Mouse (Mus musculus): Measurements from ENCODE around the gene Dusp5.
"Not testable (repeated sequence)": the region's sequence is repeated elsewhere in the genome, so short reads cannot be mapped to it uniquely, and the experiment has no call there.

The Dusp5 gene

DNA sequence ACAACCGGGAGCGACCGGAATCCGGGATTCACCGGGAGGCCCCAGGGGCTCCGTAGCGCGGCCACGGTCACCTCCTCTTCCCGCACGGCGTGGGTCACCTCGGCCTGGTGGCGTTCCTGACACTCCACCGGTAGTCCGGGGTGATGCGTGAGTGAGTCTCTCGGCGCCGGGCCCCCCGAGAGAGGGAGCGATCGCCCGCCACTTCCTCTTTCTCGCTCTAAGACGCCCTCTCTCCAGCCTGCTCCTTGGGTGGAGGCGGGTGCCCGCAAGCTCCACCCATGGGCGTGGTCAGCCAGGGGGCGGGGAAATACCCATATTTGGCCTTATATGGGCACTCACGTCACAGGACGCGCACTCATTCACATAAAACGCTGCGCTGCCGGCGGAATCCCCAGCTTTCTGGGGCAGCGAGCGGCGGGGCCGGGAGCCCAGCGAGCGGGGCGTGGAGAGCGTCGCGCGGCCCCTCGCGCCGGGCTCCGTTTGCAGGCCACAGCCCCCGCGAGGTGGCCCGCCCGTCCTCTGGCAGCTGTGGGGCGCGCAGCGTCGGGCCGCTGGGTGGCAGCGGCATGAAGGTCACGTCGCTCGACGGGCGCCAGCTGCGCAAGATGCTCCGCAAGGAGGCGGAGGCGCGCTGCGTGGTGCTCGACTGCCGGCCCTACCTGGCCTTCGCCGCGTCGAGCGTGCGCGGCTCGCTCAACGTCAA lies at the start of gene Dusp5:
Dusp5 (plus strand) TSS at position 358 of the 703 bp plus-strand sequence.
- peak; percentile 89 for DNase-seq (ENCODE audit: low spot score)

DNA sequence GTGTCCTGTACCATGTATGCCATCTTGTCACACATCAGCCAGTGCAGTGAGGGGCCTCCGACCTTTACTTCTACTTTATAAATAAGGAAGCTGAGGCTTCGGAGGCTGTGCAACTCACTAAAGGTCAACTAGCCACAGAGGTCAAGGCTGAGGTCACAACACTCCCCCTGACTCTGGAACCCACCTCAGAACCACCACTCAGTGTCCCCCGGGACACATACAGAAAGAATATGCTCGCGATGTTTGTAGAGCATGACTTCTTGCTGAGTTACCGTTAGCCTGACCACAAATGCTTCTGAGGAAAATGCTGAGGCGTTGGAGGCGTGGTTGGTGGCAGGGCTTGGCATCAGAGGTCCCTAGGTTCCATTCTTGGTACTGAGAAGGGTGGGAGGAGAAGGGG lies 49.3 kb upstream of the Dusp5 start:
- no peak for DNase-seq (ENCODE audit: low spot score)

DNA sequence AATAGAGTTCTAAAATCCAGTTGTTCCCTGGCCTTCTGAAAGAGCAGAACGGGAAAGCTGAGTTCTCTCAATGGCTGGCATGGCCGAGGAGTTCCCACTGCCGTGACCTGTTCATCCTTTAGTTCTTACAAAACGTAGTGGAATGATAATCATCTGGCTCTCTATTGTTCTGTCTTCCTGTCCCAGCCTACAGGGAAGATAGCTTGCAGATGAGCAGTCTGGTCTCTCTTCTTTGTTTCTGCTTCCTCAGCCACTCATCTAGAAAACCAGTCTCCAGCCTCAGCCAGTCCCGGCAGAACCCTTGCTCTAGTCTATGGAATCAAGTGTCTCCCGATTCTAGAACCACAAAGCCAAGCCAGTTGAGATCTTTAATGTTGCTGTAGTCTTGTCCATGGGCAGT lies 46.8 kb upstream of the Dusp5 start:
- no peak for DNase-seq (ENCODE audit: low spot score)

DNA sequence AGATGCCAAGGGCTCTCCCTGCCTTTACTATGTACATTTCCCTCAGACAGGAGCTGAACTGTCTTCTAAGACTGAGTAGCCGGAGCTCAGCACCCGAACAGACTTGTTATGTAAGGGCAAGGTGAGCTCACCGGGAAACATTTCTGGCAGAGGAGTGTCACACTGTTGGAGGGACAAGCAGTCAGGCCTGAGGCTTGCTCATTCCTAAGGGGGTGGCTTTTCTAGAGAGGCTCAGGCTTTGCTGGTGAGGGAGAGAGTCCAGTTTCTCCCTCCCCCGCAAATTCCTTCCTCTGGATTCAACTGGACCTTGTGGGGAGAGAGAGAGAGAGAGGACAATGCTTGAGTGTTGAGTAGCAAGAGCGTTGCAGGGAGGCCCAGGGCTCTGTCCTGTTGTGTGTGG lies 46.4 kb upstream of the Dusp5 start:
- DNase-seq (ENCODE audit: low spot score): no peak

DNA sequence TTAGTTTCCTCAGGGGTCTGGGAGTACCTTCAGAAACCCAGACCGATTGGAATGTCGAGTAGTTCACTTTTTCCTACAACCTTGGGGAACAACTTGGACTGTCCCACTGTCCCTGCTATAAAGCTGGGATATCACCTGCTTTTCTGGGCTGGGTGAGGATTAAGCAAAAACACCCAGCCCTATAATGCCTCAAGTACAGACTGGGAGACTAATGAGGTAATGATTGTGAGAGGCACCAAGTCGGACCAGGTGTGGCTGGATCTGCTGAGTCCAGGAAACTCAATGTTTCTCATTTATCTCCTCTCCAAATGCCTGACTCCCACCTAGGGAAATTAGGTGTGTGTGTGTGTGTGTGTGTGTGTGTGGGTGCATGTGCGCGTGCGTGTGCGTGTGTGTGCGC lies 44.9 kb upstream of the Dusp5 start:
- DNase-seq (ENCODE audit: low spot score): no peak

DNA sequence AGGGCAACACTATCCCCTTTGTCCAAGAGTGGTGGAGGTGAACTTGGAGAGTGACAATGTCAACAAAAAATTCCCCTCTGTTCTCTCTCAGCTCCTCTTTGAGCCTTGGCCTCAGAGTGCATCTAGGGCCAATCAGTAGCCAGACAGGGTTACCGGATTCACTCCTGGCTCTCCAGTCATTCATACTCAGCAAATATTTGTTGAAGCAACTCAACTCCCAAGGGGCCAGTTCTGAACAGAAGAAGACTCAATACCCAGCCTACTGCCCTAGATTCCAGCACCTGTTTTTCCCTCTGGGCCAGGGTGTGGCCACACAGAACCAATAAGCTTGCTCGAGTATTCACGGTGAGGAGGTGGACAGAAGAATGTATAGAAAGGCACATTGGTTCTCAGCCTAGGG lies 44.0 kb upstream of the Dusp5 start:
- no peak for DNase-seq (ENCODE audit: low spot score)

DNA sequence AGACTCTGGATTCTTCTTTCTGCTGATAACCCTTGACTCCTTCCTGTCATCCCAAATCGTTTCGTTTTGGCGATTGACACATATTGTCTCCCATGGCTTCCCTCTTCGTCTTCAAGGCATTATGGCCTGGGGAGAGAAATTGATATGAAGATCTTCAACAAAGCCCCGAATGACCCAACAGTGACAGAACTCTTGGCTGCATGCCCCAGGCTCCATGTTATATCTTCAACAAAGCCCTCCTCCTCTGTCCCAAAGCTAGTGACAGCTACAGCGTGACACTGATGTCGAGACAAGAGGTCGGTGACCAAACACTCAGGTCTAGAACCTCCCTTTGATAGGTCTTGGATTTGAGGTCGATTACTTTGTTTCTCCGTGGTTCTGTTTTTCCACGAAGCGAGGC lies 39.7 kb upstream of the Dusp5 start:
- no peak for DNase-seq (ENCODE audit: low spot score)

DNA sequence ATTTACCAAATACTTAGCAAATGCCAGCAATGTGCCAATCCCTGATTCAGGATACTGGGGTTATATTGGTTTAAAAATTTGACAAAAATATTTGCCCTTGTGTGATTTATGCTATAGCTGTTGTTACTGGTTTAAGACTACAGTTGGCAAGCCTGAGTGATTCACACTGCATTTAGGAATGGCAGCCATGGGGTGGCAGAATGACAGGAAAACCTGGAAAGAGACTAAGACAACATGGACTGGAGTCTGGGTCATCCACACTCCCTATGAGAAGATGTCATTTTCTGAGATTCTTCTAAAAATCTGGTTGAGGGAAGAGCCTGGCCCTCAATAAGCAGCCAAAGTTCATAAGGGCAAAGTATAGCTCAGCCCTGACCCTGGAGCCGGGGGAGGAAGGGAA lies 39.0 kb upstream of the Dusp5 start:
- no peak for DNase-seq (ENCODE audit: low spot score)

DNA sequence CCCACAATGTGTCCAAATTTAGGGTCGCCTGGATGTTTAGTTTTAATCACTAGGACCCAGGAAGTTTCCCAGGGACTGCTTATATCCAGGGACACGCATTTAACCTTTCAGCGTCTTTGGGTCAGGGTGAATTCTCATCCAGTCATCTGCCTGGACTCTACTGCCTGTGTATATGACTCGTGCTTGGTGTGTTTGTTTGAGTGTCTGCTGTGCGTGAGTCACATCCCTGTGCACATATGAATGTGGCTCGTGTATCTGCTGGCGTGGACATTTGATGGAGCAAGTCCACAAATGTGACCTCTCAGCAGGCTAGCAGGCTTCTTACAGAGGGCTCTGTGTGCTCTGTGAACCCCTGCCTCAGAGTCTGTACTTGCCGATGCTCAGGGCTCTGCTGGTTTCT lies 38.0 kb upstream of the Dusp5 start:
- no peak for DNase-seq (ENCODE audit: low spot score)

DNA sequence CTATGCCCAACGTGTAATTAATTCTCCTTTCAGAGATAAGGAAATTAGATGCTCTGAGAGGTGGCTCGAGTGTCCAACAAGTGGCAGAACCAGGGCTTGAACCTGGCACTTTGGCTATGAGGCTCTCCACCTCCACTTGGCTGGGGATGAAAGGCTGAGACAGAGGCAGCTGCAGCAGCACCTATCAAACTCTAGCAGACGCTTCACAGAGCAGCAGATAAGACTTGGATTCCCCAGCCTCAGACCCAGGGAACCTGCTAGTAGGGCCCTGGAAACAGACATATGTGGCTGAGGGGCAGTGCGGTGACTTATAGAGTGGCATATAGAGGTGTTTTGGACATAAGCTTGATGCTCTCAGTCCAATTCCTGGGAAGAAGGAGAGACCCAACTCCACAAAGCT lies 36.4 kb upstream of the Dusp5 start:
- DNase-seq (ENCODE audit: low spot score): no peak

DNA sequence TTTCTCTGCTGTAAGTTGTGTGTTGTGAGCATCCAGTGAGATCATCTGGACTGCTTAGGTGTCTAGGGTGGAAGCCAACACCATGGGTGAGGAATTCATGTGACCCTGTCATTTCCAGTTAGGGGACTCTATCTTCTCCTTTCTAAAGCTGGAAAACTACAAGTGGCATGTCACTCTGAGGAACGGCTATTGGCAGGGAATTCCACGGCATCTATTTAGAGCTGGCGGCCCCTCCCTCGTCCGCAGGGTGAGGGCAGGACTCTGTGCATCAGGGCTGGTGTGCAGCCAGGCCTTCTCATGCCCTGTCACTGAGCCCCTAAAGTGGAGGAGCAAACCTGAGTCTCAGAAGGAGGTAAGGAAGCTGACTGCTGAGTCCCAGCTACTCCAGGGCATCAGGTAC lies 35.0 kb upstream of the Dusp5 start:
- DNase-seq (ENCODE audit: low spot score): no peak

DNA sequence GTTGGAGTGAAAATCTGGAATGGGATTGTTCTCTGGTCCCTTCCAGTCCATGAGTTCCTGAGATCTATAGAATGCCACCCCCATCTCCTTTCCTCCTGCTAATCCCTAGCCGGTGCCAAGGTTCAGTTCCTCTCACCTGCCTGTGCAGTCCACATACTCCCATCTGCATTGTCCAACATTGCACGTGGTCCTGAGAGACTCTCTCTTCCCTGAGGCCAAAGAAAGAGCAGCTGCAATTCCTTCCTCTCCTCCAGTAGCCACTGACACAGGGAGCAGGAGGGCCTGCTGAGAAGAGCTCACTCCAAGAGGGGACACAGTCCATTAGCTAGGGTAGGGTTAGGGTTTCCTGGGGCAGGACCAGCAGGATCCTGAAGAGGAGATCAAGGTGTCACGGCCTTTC lies 31.0 kb upstream of the Dusp5 start:
- no peak for DNase-seq (ENCODE audit: low spot score)

DNA sequence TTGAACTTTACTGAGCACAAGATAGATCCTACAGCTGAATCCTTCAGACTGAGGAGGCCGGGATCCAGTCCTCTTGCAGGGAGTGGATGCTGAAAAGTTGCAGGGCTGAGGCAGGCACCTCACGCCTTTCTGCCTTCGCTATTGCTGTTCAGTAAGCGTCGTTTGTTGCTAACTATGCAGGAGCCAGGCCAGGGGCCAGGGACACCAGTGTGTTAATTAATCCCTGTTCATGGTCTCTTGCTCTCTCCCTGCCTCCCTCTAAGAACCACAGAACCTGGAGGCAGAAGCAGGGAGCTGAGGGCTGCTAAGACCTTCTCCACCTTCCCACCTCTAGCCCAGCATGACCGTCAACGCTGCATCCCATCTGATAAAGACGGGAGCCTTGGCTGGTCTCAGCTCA lies 29.9 kb upstream of the Dusp5 start:
- no peak for DNase-seq (ENCODE audit: low spot score)

DNA sequence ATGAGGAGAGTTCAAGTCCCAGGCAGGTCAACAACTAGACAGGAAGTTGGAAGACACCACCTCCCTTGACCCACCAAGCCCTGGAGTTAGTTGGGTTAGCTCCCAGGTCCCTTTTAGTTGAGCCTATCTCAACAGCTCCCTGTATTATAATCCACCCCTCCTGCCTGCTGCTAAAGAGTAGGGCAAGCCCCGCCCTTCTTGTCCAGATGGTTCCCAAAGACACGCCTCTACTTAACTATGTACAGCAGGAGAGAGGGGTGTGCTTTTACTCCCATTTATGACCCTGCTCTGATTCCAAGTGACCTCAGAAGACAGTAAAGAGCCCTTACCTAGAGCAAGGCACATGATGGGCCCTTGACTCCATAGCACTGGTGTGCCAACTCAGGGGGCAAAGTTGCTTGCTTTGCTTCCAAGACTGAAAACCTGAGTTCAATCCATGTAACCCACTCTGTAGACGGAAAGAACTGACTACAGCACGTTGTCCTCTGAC lies 29.4 kb upstream of the Dusp5 start:
- DNase-seq (ENCODE audit: low spot score): no peak

DNA sequence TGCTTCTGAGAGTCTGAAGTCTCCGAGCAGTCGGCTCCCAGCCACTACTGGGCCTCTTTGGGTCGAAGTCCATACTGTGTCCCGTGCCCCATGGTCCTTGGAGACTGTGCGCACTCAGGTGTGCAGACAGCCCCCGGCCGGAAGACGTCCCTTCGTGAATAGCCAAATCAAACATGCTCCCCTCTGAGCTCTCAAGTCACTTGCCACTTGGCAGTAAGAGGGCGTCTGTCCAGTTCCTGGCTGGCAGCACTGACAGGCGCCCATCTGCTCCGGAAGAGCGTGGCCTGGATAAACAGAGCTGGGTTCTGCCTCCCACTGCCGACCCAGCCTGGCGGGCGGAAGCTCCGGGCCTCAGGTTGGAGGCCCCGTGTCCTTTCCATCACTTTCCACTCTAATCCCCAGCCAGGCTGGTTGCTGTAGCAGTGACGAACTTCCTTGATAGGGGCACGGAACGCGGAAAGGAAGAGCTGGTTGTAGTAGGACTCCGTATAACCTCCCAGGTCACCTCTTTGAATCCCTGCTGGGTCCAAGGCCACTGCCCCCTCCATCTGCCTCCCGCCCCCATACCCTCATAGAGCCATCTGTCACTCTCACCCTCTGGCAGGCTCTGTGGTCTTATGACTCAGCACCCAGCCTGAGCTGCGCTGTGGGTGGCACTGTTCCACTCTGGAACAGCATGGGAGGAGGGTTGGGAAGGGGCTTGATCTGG lies 28.5 kb upstream of the Dusp5 start:
- DNase-seq (ENCODE audit: low spot score): no peak

DNA sequence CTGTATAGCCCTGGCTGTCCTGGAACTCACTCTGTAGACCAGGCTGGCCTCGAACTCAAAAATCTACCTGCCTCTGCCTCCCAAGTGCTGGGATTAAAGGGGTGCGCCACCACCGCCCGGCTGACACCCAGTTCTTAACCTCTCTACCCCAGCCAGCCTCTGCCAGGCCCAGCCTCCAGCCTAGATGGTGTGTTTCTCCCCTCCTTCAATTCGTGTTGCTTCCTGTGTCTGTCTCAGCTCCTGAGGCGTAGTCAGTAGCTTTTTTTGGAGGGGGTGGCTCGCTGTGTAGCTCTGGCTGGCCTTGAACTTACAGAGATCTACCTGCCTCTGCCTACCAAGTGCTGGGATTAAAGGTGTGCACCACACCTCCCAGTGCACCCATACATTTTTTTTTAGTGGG lies 27.7 kb upstream of the Dusp5 start:
- not testable (repeated sequence) for DNase-seq (ENCODE audit: low spot score)

DNA sequence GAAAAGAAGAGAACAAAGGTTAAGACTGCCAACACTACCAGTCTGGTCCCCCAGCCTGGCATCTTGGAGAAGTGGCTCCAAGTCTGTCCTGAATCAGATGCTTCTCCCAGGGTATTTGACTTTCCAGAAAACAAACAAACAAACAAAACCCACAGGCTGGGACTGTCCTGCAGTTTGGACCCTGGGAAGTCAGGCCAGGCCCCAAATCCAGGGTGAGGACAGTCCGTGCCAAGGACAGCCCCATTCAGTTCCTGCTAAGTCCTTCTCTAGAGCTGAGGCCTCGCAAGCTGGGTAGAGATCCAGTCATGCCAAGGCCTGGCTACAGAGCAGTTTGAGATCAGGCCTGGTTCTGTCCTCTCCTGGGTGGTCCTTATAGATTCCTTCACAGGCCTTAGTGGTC lies 27.1 kb upstream of the Dusp5 start:
- DNase-seq (ENCODE audit: low spot score): no peak

DNA sequence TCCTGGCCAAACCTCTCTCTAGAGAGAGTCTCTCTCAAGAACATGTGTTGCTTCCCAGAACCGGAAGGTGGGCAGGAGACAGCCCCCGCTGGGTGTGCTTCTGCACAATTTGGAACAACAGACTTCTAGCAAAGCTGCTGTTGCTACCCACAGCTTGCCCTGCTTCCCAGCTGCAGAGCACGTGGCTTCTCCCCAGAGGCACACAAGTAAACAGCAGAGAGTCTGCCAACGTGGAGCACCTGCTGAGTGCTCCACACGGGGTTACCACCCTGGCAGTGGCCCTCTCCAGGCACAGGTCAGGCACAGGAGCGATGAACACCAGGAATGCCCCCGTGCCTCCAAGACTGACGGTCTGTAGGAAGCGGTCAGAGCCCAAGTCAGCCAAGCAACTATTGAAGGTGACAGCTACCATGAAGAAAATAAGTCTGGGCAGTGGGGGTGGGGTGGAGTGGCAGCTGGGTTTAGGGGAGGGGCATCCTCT lies 26.0 kb upstream of the Dusp5 start:
- no peak for DNase-seq (ENCODE audit: low spot score)

DNA sequence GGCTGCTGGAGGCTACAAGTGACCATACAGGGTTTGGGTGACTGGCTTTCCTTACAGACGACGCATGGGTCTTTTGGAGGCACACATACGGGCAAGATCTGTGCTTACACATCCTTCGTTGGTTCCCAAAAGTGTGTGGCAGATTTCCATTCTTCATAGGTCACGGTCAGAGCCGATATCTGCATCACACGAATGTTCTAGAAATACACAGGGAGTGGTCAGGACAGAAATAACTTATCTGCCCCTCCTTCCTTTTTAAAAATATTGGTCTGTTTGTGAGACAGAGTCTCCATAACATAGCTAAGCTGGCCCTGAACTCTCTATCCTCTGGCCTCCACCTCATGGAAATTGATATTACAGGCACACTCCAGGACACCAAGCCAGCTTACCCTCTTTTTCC lies 24.7 kb upstream of the Dusp5 start:
- no peak for DNase-seq (ENCODE audit: low spot score)

DNA sequence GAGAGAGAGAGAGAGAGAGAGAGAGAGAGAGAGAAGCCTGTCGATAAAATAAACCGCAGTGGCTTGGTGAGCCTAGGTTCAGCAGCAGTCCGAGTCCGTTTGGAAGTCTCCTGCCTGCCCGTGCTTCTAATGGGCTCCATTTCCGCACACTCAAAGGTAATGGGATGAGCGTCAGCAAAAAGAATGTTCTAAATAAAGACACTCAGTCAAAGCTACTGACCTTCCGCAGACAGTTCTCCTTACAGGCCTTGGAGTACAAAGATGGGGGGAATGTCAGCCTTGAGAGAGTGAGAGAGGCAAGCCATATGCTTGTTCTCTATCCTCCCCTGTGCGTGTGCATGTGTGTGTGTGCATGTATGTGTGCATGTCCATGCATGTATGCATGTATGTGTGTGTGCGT lies 23.2 kb upstream of the Dusp5 start:
- DNase-seq (ENCODE audit: low spot score): no peak

DNA sequence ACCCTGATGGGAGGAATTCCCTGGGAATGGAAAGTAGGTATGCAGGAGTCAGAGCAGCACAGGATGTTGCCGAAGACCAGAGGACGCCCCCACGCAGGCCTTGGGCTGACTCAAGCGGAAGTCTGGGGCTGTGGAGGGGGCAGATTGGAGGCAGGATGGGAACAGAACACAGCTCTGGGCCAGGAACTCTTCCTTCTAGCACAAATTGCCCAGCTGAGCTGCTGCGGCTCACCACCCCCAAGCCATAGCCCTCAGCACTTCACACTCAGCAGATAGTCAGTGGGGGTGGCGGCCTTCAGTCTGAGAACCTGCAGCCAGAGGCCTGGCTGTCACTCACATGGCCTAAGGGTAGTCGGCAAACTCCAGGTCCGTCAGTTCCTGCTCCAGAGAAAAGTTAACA lies 21.4 kb upstream of the Dusp5 start:
- DNase-seq (ENCODE audit: low spot score): no peak

DNA sequence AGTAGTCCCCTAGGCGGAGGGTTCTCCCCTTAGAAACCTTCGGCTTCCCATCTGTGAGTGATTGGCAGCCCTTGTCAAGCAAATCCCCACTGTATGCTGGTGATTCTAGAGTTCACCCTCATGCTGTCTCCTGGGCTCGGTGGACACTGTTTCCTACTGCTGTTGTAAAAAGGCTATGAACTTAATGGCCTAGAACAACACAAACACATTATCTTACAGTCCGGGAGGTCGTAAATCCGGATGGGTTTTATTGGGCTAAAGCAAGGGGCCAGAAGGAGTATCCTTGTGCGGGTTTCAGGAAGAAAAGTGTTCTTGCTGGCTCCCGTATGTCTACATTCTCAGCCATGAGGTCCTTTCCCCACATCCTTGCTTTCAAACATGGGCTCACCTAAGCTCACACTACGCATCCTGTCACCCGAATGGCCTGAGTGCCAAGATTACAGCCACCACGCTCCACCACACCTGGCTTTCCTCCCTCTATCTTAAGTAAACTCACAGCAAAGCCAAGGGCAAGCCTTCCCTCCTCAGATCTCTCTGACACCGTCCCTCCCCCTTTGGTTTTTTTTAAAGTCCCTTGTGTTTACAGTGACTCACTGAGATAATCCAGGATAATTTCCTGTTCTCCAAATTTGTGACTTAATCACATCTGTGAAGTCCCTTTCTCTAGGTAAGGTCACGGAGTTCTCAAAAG lies 17.5 kb upstream of the Dusp5 start:
- no peak for DNase-seq (ENCODE audit: low spot score)
